Mouse (Mus musculus): ENCODE data around the gene Kirrel3. TPM values are rescaled to one million over a fixed set of nuclear protein-coding genes. Genes with fewer than 3 reads are reported as not detected.

Gene Kirrel3
- total RNA-seq, 2 experiments from 2014 or later, result 66.3 to 71.9 TPM

GRCm38 (mm10) chr9:34653141-34653540, 167.4 kb downstream of the Kirrel3 start:
- DNase-seq (ENCODE audit: low spot score in 2 of 2), result no peak
- intact Hi-C loops (cut with DNase I), result no loop called here

GRCm38 (mm10) chr9:34660566-34660965, 174.9 kb downstream of the Kirrel3 start:
- DNase-seq (ENCODE audit: low spot score in 2 of 2), result no peak
- intact Hi-C loops (cut with DNase I), result loop anchor here (5.0 kb wide), 1 partner anchor 92 kb away; no protein-coding TSS in a partner anchor

- intact Hi-C loops (cut with DNase I), result loop anchor here (5.0 kb wide), 1 partner anchor 89 kb away; no protein-coding TSS in a partner anchor
- no peak for DNase-seq (ENCODE audit: low spot score in 2 of 2)
Observed at GRCm38 (mm10) chr9:34663412-34663811, 177.7 kb downstream of the Kirrel3 start.

GRCm38 (mm10) chr9:34665361-34666129, 179.9 kb downstream of the Kirrel3 start:
- DNase-seq (ENCODE audit: low spot score in 2 of 2), result no peak
- intact Hi-C loops (cut with DNase I), result no loop called here

- DNase-seq (ENCODE audit: low spot score in 2 of 2), result no peak
- intact Hi-C loops (cut with DNase I), result no loop called here
Observed at GRCm38 (mm10) chr9:34667182-34667581, 181.5 kb downstream of the Kirrel3 start.

- DNase-seq (ENCODE audit: low spot score in 2 of 2), result no peak
- intact Hi-C loops (cut with DNase I), result no loop called here
Observed at GRCm38 (mm10) chr9:34670906-34671305, 185.2 kb downstream of the Kirrel3 start.

- intact Hi-C loops (cut with DNase I), result loop anchor here (2.0 kb wide), 1 partner anchor 148 kb away; no protein-coding TSS in a partner anchor
- DNase-seq (ENCODE audit: low spot score in 2 of 2), result peak; percentile 54 to 80
Observed at GRCm38 (mm10) chr9:34686798-34687197, 201.1 kb downstream of the Kirrel3 start.

GRCm38 (mm10) chr9:34688358-34688757, 202.7 kb downstream of the Kirrel3 start:
- DNase-seq (ENCODE audit: low spot score in 2 of 2), result no peak

GRCm38 (mm10) chr9:34689375-34689774, 203.7 kb downstream of the Kirrel3 start:
- peak; percentile 17 to 39 for DNase-seq (ENCODE audit: low spot score in 2 of 2)
- intact Hi-C loops (cut with DNase I), result no loop called here

More at GRCm38 (mm10) chr9:34688358-34688757, 202.7 kb downstream of the Kirrel3 start:
- intact Hi-C loops (cut with DNase I), result no loop called here

GRCm38 (mm10) chr9:34695646-34696045, 210.0 kb downstream of the Kirrel3 start:
- intact Hi-C loops (cut with DNase I), result no loop called here
- no peak for DNase-seq (ENCODE audit: low spot score in 2 of 2)

- intact Hi-C loops (cut with DNase I), result no loop called here
- peak in 1 of 2 experiments; percentile 60 for DNase-seq (ENCODE audit: low spot score in 2 of 2)
Observed at GRCm38 (mm10) chr9:34703547-34704300, 218.0 kb downstream of the Kirrel3 start.

GRCm38 (mm10) chr9:34704357-34704756, 218.7 kb downstream of the Kirrel3 start:
- DNase-seq (ENCODE audit: low spot score in 2 of 2), result no peak

GRCm38 (mm10) chr9:34706350-34706873, 220.7 kb downstream of the Kirrel3 start:
- intact Hi-C loops (cut with DNase I), result no loop called here
- DNase-seq (ENCODE audit: low spot score in 2 of 2), result no peak

More at GRCm38 (mm10) chr9:34704357-34704756, 218.7 kb downstream of the Kirrel3 start:
- intact Hi-C loops (cut with DNase I), result no loop called here

GRCm38 (mm10) chr9:34708691-34709090, 223.0 kb downstream of the Kirrel3 start:
- peak in 1 of 2 experiments; percentile 36 for DNase-seq (ENCODE audit: low spot score in 2 of 2)
- intact Hi-C loops (cut with DNase I), result no loop called here

- intact Hi-C loops (cut with DNase I), result no loop called here
- peak in 1 of 2 experiments; percentile 48 for DNase-seq (ENCODE audit: low spot score in 2 of 2)
Observed at GRCm38 (mm10) chr9:34711996-34712395, 226.3 kb downstream of the Kirrel3 start.

GRCm38 (mm10) chr9:34712996-34713395, 227.3 kb downstream of the Kirrel3 start:
- intact Hi-C loops (cut with DNase I), result no loop called here
- no peak for DNase-seq (ENCODE audit: low spot score in 2 of 2)

GRCm38 (mm10) chr9:34713462-34713926, 227.8 kb downstream of the Kirrel3 start:
- peak in 1 of 2 experiments; percentile 65 for DNase-seq (ENCODE audit: low spot score in 2 of 2)
- intact Hi-C loops (cut with DNase I), result no loop called here

- no peak for DNase-seq (ENCODE audit: low spot score in 2 of 2)
Observed at GRCm38 (mm10) chr9:34714996-34715619, 229.4 kb downstream of the Kirrel3 start.

GRCm38 (mm10) chr9:34716476-34716875, 230.8 kb downstream of the Kirrel3 start:
- DNase-seq (ENCODE audit: low spot score in 2 of 2), result no peak
- intact Hi-C loops (cut with DNase I), result no loop called here

More at GRCm38 (mm10) chr9:34714996-34715619, 229.4 kb downstream of the Kirrel3 start:
- intact Hi-C loops (cut with DNase I), result no loop called here
